Mouse (Mus musculus): ENCODE results near the gene Ttll10.

- TF ChIP-seq CTCF (conservative IDR thresholded peaks at IDR 0.05; ENCODE audit: insufficient read depth, insufficient read length, low read depth, low read length) (no peak), POLR2A (IDR thresholded peaks at IDR 0.05; ENCODE audit: low read depth, low read length) (no peak)
Measured at GRCm38 (mm10) chr4:156024184-156024583, 35.0 kb downstream of the Ttll10 start.
